Mouse (Mus musculus) lung, adult 10 weeks (tissue): ENCODE measurements around the gene Olfr209. TPM values are rescaled to one million over a fixed set of nuclear protein-coding genes. Genes with fewer than 3 reads are reported as not detected.

Experiments
- polyA plus RNA-seq: library from polyadenylated mRNA; stranded (reverse); fragments of 350-450 nt; fragmentation: Illumina TruSeq; extraction: RNeasy Lipid Tissue Mini Kit (QIAGEN cat#74804); gene quantifications from one replicate; pipeline ENCODE4 v1.2.3, GENCODE M21; 2014; ENCODE audit warnings: low read depth, low replicate concordance; ENCODE audit not compliant: insufficient read depth

Gene Olfr209
- polyA plus RNA-seq = not detected

GRCm38 (mm10) chr16:59363893-59364292, at the start of gene Olfr209:
Gene Olfr209 (minus strand): TSS chr16:59363993.

GRCm38 (mm10) chr16:59407032-59407431, 43.2 kb upstream of the Olfr209 start, which contains the start of gene Gabrr3:
Gene Gabrr3 (plus strand): TSS chr16:59407332.

GRCm38 (mm10) chr16:59349146-59349545, 14.6 kb downstream of the Olfr209 start, which contains the start of gene Olfr206:
Gene Olfr206 (minus strand): TSS chr16:59349246.

GRCm38 (mm10) chr16:59331038-59331437, 32.8 kb downstream of the Olfr209 start, which contains the start of gene Olfr205:
Gene Olfr205 (minus strand): TSS chr16:59331138.

GRCm38 (mm10) chr16:59318148-59318547, 45.6 kb downstream of the Olfr209 start, which contains the start of gene Olfr204:
Gene Olfr204 (minus strand): TSS chr16:59318248.

Other genes with a start within 250 kb of the Olfr209 start
- gene Olfr194, start 242.9 kb downstream of the Olfr209 start, polyA plus RNA-seq = not detected
- gene Olfr195, start 216.9 kb downstream of the Olfr209 start, polyA plus RNA-seq = not detected
- not detected for gene Olfr196, start 193.5 kb downstream of the Olfr209 start, polyA plus RNA-seq
- not detected for gene Olfr198, start 160.5 kb downstream of the Olfr209 start, polyA plus RNA-seq
- gene Olfr199, start 144.2 kb downstream of the Olfr209 start, polyA plus RNA-seq = not detected
- not detected for gene Olfr201, start 91.4 kb downstream of the Olfr209 start, polyA plus RNA-seq
- not detected for gene Olfr202, start 77.2 kb downstream of the Olfr209 start, polyA plus RNA-seq
- not detected for gene Olfr203, start 65.1 kb downstream of the Olfr209 start, polyA plus RNA-seq
- not detected for gene Olfr204, start 45.7 kb downstream of the Olfr209 start, polyA plus RNA-seq
- gene Olfr205, start 32.9 kb downstream of the Olfr209 start, polyA plus RNA-seq = not detected
- gene Olfr206, start 14.7 kb downstream of the Olfr209 start, polyA plus RNA-seq = not detected
- not detected for gene Gabrr3, start 43.3 kb upstream of the Olfr209 start, polyA plus RNA-seq
- gene Riox2, start 107.8 kb upstream of the Olfr209 start, polyA plus RNA-seq = 10.7 TPM
- gene Crybg3, start 237.0 kb upstream of the Olfr209 start, polyA plus RNA-seq = 9.2 TPM